Mouse (Mus musculus): ENCODE measurements around the gene Mcpt8.
"Not testable (repeated sequence)": the region's sequence is repeated elsewhere in the genome, so short reads cannot be mapped to it uniquely, and the experiment has no call there.

Mcpt8 gene

DNA sequence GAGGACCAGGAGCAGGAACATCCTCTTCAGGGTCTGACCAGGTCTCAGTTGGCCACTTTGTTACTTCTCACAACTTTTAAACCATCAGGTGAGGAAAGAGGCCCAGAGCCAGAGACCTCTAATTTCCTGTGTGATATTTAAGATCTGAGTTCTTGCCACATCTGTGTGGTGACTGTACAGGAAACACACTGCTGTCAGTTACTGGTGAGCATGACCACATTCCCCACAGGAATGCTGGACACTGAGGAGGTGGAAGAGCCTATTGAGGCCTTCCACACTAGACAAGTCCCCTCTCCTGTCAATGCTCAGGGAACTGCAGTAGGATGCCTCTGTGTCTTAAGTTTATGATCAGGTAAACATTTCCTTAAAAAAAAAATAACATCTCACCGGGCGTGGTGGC lies at the start of gene Mcpt8:
Gene Mcpt8 (minus strand): TSS at position 107 of the 400 bp plus-strand sequence.
- no peak for DNase-seq (ENCODE audit: extremely low spot score, low spot score)

DNA sequence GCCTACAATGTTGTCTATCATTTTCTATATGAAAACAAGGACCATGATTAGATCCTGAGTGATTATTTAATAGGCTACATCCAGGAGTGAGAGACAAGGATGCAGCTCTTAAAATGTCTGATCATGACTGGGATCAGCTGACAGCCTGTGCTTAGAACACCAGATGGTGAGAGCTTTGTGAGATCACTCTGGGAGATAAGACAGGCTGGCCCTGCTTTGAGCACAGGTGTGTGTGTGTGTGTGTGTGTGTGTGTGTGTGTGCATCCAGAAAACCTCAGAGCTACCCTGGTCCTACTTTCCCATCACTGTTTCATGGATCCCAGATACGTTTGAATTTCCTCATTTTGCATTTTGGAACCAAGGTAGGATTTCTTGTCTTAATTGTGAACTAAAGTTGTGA lies 48.6 kb upstream of the Mcpt8 start:
- not testable (repeated sequence) for DNase-seq (ENCODE audit: extremely low spot score, low spot score)

DNA sequence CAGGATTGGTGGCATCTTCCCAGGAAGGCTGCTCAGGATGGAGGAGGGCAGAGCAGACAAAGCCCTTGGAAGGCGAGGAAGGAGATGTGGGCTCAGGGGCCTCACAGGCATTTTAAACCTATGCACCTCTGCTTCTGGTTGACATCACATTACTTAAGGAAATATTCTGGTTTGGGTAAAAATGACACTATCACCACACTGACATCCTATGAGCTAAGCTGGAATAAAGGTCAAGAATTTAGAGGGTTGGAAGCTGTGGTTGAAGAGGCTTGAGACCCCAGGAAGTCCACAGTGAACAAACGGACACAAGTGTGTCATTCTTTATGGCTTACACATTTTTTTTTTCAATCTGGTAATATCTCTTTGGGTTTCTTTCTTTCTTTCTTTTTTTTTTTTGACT lies 47.4 kb upstream of the Mcpt8 start, which contains the start of gene Gzmd:
Gene Gzmd (minus strand): TSS at position 101 of the 400 bp plus-strand sequence.
- DNase-seq (ENCODE audit: extremely low spot score, low spot score), result not testable (repeated sequence)

DNA sequence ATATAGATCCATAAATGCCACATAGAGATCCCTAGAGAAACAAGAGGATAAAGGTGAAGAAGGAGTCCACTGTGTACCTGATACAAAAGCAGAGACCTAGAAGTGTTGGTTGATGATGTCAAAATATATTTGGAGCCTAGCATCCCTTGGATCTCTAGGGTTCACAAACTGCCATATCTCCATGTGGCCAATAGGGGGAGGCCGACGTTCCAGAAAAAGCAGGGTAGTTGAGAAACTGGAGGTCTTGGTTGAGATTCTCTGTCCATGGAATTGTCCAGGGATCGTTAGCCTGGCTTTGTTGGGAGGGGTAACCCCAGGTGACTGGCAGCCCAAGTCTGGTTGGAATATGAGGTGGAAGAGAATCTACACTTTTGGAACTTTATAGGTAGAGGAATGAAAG lies 43.3 kb upstream of the Mcpt8 start:
- no peak for DNase-seq (ENCODE audit: extremely low spot score, low spot score)

DNA sequence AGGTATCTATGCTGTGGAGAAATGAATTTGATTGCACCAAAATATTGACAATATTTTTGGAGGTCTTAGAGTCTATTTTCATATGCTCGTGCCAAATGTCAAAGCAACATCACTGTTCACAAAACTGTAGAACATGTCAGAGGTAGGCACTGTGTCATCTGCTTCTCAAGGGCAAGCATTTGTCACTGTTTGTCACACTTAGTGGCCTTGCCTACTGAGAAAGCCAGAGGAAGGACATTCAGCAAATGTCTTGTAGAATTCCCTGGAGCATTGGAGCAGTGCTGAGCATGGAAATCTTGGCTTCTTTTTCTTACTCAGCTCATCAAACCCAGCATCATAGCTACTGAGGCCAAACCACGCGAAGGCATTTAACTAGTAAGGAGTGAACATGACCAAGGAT lies 38.4 kb upstream of the Mcpt8 start:
- DNase-seq (ENCODE audit: extremely low spot score, low spot score), result no peak

DNA sequence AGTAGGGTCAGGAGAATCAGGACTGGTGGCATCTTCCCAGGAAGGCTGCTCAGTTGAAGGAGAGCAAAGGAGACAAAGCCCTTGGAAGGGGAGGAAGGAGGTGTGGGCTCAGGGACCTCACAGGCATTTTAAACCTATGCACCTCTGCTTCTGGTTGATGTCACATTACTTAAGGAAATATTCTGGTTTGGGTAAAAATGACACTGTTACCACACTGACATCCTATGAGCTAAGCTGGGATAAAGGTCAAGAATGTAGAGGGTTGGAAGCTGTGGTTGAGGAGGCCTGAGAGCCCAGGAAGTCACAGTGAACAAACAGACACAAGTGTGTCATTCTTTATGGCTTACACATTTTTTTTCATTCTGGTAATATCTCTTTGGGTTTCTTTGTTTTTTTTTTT lies 35.5 kb upstream of the Mcpt8 start, which contains the start of gene Gzme:
Gene Gzme (minus strand): TSS at position 101 of the 400 bp plus-strand sequence.
- no peak for DNase-seq (ENCODE audit: extremely low spot score, low spot score)

DNA sequence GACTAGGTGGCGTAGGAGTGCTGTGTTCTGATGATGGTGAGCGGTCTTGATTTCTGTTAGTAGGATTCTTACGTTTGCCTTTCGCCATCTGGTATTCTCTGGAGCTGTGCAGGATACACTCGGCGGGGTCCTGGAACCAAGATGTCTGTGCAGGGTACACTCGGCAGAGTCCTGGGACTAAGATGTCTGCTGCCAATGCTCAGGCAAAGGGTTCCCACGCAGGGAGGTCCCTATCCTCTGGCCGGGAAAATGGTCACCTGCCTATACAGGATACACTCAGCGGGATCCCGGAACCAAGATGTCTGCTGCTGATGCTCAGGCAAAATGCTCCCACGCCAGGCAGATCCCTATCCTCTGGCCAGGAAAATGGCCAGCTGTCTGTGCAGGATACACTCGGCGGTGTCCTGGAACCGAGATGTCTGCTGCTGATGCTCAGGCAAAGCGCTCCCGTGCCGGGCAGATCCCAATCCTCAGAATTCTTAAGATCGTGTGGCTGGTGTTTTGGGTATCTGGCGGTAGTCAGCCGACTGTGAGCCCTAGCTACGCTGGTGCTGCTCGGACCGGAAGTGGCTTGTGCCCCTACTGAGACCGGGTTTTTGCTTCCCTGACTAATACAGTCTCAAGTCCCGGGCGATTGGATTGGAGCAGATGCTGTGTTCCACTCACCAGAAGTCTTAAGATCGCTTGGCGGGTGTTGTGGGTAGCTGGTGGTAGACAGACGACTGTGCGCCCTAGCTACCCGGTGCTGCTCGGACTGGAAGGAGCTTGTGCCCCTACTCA lies 30.6 kb upstream of the Mcpt8 start:
- not testable (repeated sequence) for DNase-seq (ENCODE audit: extremely low spot score, low spot score)

DNA sequence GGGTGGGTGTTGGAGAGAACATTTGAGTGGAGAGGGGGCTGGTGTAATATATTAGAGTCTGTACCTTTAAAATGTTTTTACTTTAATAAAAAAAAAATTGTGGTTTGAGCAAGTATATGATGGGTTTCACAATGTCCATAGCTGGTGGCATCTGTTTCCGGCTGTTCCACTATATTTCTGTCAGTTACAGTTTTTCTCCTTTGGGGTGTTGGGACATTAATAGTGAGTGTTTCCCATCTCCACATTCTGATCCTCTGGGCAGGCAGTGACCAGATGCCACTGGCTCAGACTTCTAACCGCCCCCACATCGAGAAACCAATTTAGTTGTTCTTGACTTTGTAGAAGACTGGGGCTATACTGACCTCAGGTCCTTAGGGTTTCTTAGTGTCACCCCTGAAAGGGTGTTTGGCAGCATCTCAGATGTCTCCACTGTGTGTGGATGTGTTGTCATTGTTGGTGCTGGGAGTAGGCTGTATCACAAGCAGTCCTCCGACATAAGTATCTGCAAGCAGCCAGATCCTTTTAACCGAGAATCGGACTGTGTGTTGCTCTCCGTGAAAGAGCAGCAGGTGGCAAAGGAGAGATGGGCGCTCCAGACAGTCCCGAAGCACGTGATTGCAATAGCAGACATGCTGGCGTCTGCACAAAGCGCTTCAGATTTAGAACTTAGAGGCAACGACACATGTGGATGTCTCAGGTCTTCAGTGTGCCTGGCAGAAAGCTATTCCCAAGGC lies 20.5 kb upstream of the Mcpt8 start:
- DNase-seq (ENCODE audit: extremely low spot score, low spot score), result no peak

DNA sequence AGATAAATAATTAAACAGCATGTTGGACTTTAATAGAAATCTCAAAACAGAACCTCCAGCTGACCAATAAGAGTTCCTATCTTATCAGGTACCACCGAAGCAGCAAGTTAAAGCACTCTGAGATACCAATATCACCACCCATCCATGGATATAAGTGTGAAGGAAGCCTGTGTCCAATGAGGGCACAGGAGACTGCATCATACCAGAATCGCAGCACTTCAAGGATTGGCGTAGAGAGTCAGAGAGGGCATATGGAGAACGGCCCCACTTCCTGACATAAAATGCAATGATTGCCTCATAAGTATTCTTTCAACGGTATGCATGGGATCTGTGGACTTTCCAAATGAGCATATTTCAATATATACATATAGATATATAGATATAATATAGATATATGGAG lies 19.9 kb upstream of the Mcpt8 start:
- DNase-seq (ENCODE audit: extremely low spot score, low spot score), result no peak

DNA sequence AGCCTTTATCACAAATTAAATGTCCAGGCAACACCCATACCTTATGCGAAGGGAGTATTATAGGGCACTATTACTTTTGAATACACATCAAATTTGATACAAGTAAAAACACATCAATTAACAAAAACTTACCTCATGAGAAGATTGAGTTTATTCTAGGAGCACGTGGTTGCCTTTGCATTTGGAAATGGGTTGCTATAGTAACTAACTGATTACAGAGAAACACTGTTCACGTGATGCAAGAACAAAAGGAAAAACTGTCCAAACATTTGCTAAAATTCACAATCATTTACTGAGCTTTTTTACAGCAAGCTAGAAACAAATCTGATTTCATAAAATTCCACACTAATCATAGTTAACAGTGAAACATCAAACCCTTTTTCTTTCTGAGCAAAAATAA lies 18.4 kb upstream of the Mcpt8 start:
- DNase-seq (ENCODE audit: extremely low spot score, low spot score), result no peak

DNA sequence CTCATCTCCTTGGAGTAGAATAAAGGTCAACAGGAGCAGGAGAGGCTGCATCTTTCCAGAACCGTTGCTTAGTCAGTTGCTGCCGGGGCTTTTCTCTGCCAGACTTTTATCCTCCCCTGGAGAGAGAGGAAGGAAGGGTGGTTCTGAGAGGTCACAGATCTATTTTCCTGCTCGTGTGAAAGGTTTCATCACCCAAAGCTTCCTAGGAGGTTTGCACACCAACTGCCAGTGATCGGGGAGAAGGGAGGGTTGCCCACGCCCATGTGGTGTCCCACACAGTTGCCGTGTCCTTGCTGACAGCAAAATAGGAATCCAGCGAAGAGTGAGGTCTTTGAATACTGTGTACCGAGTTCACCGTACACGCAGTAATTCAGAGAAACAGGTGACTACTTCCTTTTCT lies 17.3 kb upstream of the Mcpt8 start, which contains the start of gene Ctsg:
Gene Ctsg (minus strand): TSS at position 189 of the 400 bp plus-strand sequence.
- no peak for DNase-seq (ENCODE audit: extremely low spot score, low spot score)

DNA sequence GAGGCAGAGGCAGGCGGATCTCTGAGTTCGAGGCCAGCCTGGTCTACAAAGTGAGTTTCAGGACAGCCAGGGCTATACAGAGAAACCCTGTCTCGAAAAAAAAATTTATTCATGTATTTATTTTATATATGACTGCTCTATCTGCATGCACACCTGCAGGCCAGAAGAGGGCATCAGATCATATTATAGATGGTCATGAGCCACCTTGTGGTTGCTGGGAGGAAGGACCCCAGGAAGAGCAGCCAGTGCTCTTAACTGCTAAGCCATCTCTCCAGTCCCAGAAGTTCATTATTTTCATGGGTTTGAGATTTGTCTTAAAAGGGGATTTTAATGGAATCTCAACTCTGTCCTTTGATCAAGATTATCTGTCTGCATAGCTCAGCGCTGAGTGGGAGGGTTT lies 13.9 kb upstream of the Mcpt8 start:
- no peak for DNase-seq (ENCODE audit: extremely low spot score, low spot score)

DNA sequence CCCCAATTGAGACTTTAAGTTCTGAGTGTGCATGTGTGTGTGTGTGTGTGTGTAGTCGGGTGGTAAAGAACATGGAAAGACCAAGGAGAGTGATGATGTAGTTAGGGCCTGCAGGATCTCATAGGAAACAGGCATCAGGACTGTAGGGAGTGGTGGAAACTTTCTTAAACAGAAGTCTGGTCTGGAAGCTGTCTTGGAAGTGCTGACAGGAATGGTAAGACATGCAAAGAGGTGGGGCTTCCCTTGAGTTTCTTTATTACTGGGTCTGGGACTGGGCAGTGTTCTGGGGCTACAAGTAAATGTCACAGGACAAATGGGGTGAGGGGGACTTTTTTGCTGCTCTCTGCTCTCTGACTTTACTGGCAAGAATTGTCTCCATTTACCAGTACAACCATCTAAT lies 12.5 kb upstream of the Mcpt8 start:
- no peak for DNase-seq (ENCODE audit: extremely low spot score, low spot score)

DNA sequence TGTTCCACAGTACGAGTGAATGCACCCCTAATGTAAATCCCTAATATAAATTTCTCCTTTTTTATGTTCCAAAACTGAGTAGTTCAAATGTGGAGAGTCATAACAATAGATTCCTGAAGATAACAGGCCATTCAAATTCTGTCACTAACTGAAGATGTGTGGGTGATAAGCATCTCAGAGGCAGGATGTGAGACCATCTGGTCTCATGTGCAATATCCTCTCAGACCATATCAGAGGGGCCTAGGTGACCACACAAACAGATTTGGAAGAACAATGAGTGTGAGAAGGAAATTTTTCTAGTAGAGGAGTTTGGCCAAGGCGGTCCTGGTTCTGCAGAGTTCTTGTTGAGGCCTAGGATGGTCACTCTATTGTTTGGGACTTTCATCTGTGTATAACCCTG lies 8.3 kb upstream of the Mcpt8 start:
- DNase-seq (ENCODE audit: extremely low spot score, low spot score), result no peak

DNA sequence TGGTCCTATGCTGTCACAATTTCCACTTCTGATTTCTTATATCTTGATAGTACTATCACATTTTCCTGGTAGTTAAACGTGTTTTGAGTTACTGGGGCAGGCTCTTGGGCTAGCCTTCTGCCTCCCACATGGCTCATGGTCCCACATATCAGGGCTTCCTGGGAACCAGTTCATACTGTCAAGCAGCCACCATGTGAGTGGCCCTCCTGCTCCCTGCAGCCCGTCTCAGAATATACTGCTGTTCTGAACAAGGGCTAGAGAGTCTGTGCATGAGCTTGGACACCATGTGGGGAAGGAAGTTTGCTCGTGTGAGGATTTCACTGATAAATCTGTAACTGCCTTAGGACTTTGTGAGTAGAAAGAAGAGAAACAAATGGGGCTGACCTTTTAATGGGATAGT lies 1.6 kb upstream of the Mcpt8 start:
- DNase-seq (ENCODE audit: extremely low spot score, low spot score), result no peak

DNA sequence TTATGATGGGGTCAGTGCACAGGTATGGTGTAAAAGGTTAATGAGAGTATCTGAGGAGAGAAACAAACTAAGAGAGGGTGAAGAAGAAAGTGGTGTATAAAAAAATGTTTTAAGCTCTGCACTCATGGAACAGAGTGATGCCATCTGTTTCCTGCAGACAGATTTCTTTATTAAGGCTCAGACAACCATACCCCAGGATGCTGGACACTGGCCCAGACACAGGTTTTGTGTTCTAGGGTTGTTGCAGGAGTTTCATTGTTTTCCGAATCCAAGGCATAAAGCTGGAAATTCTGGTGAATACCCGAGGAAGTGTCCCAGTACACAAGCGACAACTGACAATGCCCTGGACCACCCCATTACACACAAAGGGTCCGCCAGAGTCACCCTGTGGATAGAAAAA lies 3.1 kb downstream of the Mcpt8 start:
- DNase-seq (ENCODE audit: extremely low spot score, low spot score), result no peak

DNA sequence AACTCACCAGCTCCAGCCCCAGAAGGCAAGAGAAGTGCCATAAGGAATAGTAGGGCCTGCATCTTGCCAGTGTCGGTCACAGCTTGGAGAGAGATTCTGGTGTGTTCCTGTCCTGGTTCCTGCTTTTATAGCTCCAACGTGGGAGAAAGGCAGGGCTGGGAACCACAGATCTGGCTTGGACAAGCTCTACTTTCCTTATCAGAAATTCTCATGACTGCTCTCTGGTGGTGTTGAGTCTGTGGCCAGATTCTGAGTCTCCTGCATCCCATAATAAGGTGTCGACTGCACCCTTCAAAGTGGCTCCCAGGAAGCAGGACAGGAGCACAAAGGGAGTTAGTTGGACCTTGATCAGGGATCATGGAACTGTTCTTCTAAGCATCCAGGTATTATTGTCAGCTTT lies 22.9 kb downstream of the Mcpt8 start, which contains the start of gene Mcpt4:
Gene Mcpt4 (minus strand): TSS at position 101 of the 400 bp plus-strand sequence.
- DNase-seq (ENCODE audit: extremely low spot score, low spot score), result not testable (repeated sequence)

DNA sequence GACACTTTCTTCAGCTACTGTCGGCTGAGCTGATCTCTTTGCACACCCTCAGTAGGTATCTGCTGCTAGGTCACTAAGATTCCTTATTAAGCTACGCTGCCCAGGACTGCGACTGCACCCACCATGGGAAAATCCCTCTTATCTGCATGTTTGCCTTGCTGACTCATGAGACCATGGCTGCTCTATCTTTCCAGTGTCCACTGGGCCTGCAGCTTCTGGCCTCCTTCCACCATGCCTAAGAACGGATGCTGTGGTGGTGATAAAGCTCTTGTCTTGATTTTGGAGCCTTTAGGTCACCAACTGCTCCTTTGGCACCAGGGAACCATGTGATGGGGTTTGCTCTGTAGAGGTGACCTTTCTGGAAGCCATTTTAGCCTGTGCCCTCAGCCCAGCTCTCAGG lies 27.4 kb downstream of the Mcpt8 start:
- DNase-seq (ENCODE audit: extremely low spot score, low spot score), result no peak

DNA sequence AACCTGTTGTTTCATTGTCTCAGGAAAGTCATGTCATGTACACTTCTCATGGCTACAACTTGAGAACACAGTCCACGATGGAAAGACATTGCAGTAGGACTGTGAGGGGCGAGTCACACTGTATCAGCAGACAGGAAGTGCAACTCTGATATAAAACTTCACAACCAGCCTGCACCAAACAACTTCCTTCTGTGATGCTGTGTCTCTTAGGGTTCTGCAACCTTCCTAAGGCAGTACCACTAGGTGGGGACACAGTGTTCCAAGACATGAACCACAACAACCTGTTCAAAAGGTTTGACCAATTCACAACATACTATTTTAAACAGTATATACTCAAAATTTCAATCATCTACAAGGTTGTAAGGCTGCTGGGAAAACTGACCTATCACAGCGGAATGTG lies 29.7 kb downstream of the Mcpt8 start:
- DNase-seq (ENCODE audit: extremely low spot score, low spot score), result no peak

DNA sequence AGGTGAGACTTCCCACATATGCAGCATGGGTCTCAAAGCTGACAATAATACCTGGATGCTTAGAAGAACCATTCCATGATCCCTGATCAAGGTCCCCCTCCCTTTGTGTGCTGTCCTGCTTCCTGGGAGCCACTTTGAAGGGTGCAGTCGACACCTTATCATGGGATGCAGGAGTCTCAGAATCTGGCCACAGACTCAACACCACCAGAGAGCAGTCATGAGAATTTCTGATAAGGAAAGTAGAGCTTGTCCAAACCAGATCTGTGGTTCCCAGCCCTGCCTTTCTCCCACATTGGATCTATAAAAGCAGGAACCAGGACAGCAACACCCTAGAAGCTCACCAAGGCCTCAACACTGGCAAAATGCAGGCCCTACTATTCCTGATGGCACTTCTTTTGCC lies 43.3 kb downstream of the Mcpt8 start, which contains the start of gene Mcpt2:
Gene Mcpt2 (plus strand): TSS at position 250 of the 400 bp plus-strand sequence.
- DNase-seq (ENCODE audit: extremely low spot score, low spot score), result not testable (repeated sequence)

DNA sequence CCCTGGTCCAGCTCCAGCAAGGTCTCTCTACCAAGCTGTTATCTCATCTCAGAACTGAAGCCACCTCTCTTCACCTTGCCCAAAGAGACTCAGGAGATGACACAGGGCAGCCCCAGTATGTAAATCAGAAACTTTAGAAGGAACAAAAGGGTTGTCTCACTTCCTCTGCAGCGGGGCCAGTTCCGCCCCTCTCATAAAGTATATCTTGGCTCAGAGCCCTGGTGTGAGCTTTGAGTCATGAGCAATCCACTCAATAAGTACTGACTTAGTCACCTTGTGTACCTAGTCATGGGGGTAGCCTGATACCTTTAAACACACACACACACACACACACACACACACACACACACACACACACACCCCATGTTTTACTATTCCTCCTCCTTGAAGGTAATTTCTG lies 50.6 kb downstream of the Mcpt8 start:
- DNase-seq (ENCODE audit: extremely low spot score, low spot score), result no peak
